Mouse (Mus musculus) adrenal gland, postnatal 4 days (tissue): ENCODE results near the gene Olfr638. TPM values are rescaled to one million over a fixed set of nuclear protein-coding genes. Genes with fewer than 3 reads are reported as not detected.
"Not testable (repeated sequence)": the region's sequence is repeated elsewhere in the genome, so short reads cannot be mapped to it uniquely, and the experiment has no call there.

ENCODE experiments used
- DNase-seq, 2 experiments: peaks; one replicate each; pipeline ENCODE4 v3.0.0; 2021 to 2022; ENCODE audit warnings: low spot score in 2 of 2, mixed read lengths in 2 of 2
- long read RNA-seq, 2 experiments: library from polyadenylated mRNA; stranded (forward); transcript quantifications; one replicate each; pipeline ENCODE4 v2.0.0; 2021
- total RNA-seq, 2 experiments: library from RNA; stranded (reverse); gene quantifications; 2 replicates each; pipeline ENCODE4 v1.2.3; 2021

The Olfr638 gene
- not detected for total RNA-seq
- long read RNA-seq, experiment 1, result 0 reads
- long read RNA-seq, experiment 2, result 0 reads

- no peak for DNase-seq
Observed at GRCm38 (mm10) chr7:103998446-103998845, at the start of gene Olfr638. Gene Olfr638 (plus strand): TSS chr7:103998746.

- not testable (repeated sequence) for DNase-seq
Observed at GRCm38 (mm10) chr7:103966873-103967272, 31.7 kb upstream of the Olfr638 start.

GRCm38 (mm10) chr7:103970852-103971251 is 27.7 kb upstream of the Olfr638 start, which contains the start of gene Olfr635:
Gene Olfr635 (plus strand): TSS chr7:103971152.
- no peak for DNase-seq

GRCm38 (mm10) chr7:103971782-103972181 is 26.8 kb upstream of the Olfr638 start:
- no peak for DNase-seq

GRCm38 (mm10) chr7:103999124-103999523 is 578 bp downstream of the Olfr638 start:
- no peak for DNase-seq

GRCm38 (mm10) chr7:104017203-104017602 is 18.7 kb downstream of the Olfr638 start, which contains the start of gene Olfr639:
Gene Olfr639 (minus strand): TSS chr7:104017303.
- DNase-seq, result no peak

GRCm38 (mm10) chr7:104018953-104019352 is 20.4 kb downstream of the Olfr638 start:
- DNase-seq, result no peak

- DNase-seq, result no peak
Observed at GRCm38 (mm10) chr7:104021651-104022050, 23.1 kb downstream of the Olfr638 start.

- no peak for DNase-seq
Observed at GRCm38 (mm10) chr7:104025473-104025872, 26.9 kb downstream of the Olfr638 start, which contains the start of gene Olfr640. Gene Olfr640 (minus strand): TSS chr7:104025573.

GRCm38 (mm10) chr7:104026978-104027377 is 28.4 kb downstream of the Olfr638 start:
- DNase-seq, result no peak

- DNase-seq, result no peak
Observed at GRCm38 (mm10) chr7:104035145-104035544, 36.6 kb downstream of the Olfr638 start, which contains the start of gene Olfr641. Gene Olfr641 (plus strand): TSS chr7:104035445.

- DNase-seq, result no peak
Observed at GRCm38 (mm10) chr7:104050745-104051144, 52.2 kb downstream of the Olfr638 start.

- DNase-seq, result no peak
Observed at GRCm38 (mm10) chr7:104052566-104052965, 54.0 kb downstream of the Olfr638 start, which contains the start of gene Olfr642. Gene Olfr642 (minus strand): TSS chr7:104052666.

Other genes with a start within 250 kb of the Olfr638 start
- not detected for gene Olfr630, start 241.4 kb upstream of the Olfr638 start, total RNA-seq
- gene Olfr69, start 227.2 kb upstream of the Olfr638 start, total RNA-seq, result not detected
- gene Olfr68, start 219.0 kb upstream of the Olfr638 start, total RNA-seq, result not detected
- gene Olfr67, start 206.9 kb upstream of the Olfr638 start, total RNA-seq, result not detected
- gene Hbb-bt, start 184.8 kb upstream of the Olfr638 start, total RNA-seq, result 100 to 1,000 TPM; 618 to 940 TPM
- 1,000 to 10,000 TPM; 4,172 to 4,820 TPM for gene Hbb-bs, start 170.7 kb upstream of the Olfr638 start, total RNA-seq
- gene Hbb-bh2, start 158.2 kb upstream of the Olfr638 start, total RNA-seq, result not detected
- not detected for gene Hbb-bh1, start 155.6 kb upstream of the Olfr638 start, total RNA-seq
- not detected for gene Hbb-y, start 145.5 kb upstream of the Olfr638 start, total RNA-seq
- gene Olfr66, start 112.5 kb upstream of the Olfr638 start, total RNA-seq, result not detected
- not detected for gene Olfr64, start 104.3 kb upstream of the Olfr638 start, total RNA-seq
- not detected for gene Olfr65, start 95.3 kb upstream of the Olfr638 start, total RNA-seq
- not detected for gene Olfr631, start 69.9 kb upstream of the Olfr638 start, total RNA-seq
- not detected for gene Olfr632, start 64.4 kb upstream of the Olfr638 start, total RNA-seq
- gene Olfr633, start 54.3 kb upstream of the Olfr638 start, total RNA-seq, result not detected
- not detected for gene Olfr635, start 27.6 kb upstream of the Olfr638 start, total RNA-seq
- gene Olfr639, start 18.6 kb downstream of the Olfr638 start, total RNA-seq, result under 1 TPM in 1 of 2 experiments, not detected in 1; 0.08 TPM
- not detected for gene Olfr640, start 26.8 kb downstream of the Olfr638 start, total RNA-seq
- not detected for gene Olfr641, start 36.7 kb downstream of the Olfr638 start, total RNA-seq
- not detected for gene Olfr642, start 53.9 kb downstream of the Olfr638 start, total RNA-seq
- not detected for gene 4930516K23Rik, start 62.7 kb downstream of the Olfr638 start, total RNA-seq
- gene Olfr644, start 73.1 kb downstream of the Olfr638 start, total RNA-seq, result not detected
- not detected for gene Olfr645, start 86.7 kb downstream of the Olfr638 start, total RNA-seq
- not detected for gene Olfr646, start 106.1 kb downstream of the Olfr638 start, total RNA-seq
- gene Ubqln5, start 131.1 kb downstream of the Olfr638 start, total RNA-seq, result not detected
- gene Olfr643, start 138.7 kb downstream of the Olfr638 start, total RNA-seq, result not detected
- gene Ubqln3, start 144.5 kb downstream of the Olfr638 start, total RNA-seq, result not detected
- gene Ubqlnl, start 151.8 kb downstream of the Olfr638 start, total RNA-seq, result not detected
- not detected for gene Olfm5, start 166.1 kb downstream of the Olfr638 start, total RNA-seq
- gene Olfr648, start 184.6 kb downstream of the Olfr638 start, total RNA-seq, result under 1 TPM in 1 of 2 experiments, not detected in 1; 0.11 TPM
- gene Olfr649, start 197.2 kb downstream of the Olfr638 start, total RNA-seq, result not detected
- 1 to 10 TPM; 2.1 to 2.7 TPM for gene Trim6, start 220.0 kb downstream of the Olfr638 start, total RNA-seq
- 10 to 100 TPM; 11.1 to 11.7 TPM for gene Trim34a, start 245.7 kb downstream of the Olfr638 start, total RNA-seq